Mouse (Mus musculus): ENCODE measurements around the gene AU021092. TPM values are rescaled to one million over a fixed set of nuclear protein-coding genes. Genes with fewer than 3 reads are reported as not detected.

The AU021092 gene
- polyA plus RNA-seq, 1 experiment from 2014 or later, result 2.4 TPM

- Histone ChIP-seq H3K4me2 (ENCODE audit: low read depth, low read length) (no peak overlapping the region), H3K9ac (replicated peaks) (no peak overlapping the region), H3K27ac (ENCODE audit: low read depth) (no peak overlapping the region), H3K36me3 (replicated peaks; ENCODE audit: insufficient read depth, low read length) (no peaks in the 10 kb centered on the region), H3K9me3 (ENCODE audit: low read length) (no peaks in the 10 kb centered on the region), H3K27me3 (ENCODE audit: insufficient read depth, low read length) (no peaks in the 10 kb centered on the region), H3K4me1 (ENCODE audit: insufficient read depth) (no peaks in the 10 kb centered on the region), H3K4me3 (ENCODE audit: low read depth, low read length) (no peak overlapping the region)
- DNase-seq (no peak), ATAC-seq (no peak)
- TF ChIP-seq EP300 (IDR thresholded peaks at IDR 0.05; ENCODE audit: low read depth), result no peak
- no peak for TF ChIP-seq CTCF (IDR thresholded peaks at IDR 0.05; ENCODE audit: low read depth)
- 64% methylated on average over 2 of the region's 2 CpGs for WGBS (ENCODE audit: insufficient replicate concordance)
These were observed 54.1 kb downstream of the AU021092 start for GRCm38 (mm10) chr16:5168038-5168437.

DNA sequence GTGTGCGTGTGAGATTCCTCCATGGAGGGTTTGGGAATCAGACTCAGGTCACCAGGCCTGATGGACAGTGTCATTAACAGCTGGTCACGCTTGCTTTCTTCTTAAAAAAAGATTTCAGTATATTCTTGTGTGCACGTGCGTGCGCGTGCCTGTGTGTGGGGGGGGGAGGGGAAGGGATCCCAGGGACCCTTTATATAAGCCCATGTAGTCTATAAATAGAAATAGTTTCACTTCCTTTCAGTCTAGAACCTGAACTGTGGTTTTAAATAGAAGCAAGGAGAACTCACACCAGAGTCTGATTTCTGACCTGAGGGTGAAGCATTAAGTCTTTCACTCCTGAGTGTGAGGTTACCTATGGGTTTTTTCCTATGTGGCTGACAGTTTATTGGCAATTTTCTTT lies 57.8 kb downstream of the AU021092 start:
- no peak overlapping the region for H3K4me2 ChIP-seq (ENCODE audit: low read depth, low read length)
- H3K9ac ChIP-seq (replicated peaks), result no peak overlapping the region
- no peaks in the 10 kb centered on the region for H3K27me3 ChIP-seq (ENCODE audit: insufficient read depth, low read length)
- no peak overlapping the region for H3K27ac ChIP-seq (ENCODE audit: low read depth)
- no peaks in the 10 kb centered on the region for H3K36me3 ChIP-seq (replicated peaks; ENCODE audit: insufficient read depth, low read length)
- no peak for ATAC-seq
- DNase-seq, result no peak
- H3K4me3 ChIP-seq (ENCODE audit: low read depth, low read length), result no peak overlapping the region
- no peaks in the 10 kb centered on the region for H3K4me1 ChIP-seq (ENCODE audit: insufficient read depth)
- H3K9me3 ChIP-seq (ENCODE audit: low read length), result no peaks in the 10 kb centered on the region
- TF ChIP-seq EP300 (IDR thresholded peaks at IDR 0.05; ENCODE audit: low read depth) (no peak), CTCF (IDR thresholded peaks at IDR 0.05; ENCODE audit: low read depth) (no peak)
- 49% methylated on average over 6 of the region's 6 CpGs for WGBS (ENCODE audit: insufficient replicate concordance)

Small RNA genes within 50 kb of the gene (microRNA-seq; reads per million reads assigned to microRNA genes)
- gene Gm23689 (not detected), gene Gm26095 (not detected), gene Mir6364 (not detected)

Other genes with a start within 250 kb of the AU021092 start
- not detected in 2 replicates for gene Sept12, start 224.4 kb downstream of the AU021092 start, polyA plus RNA-seq (2015; fragmentation: Nextera tagmentation; extraction: Ambion mirVana)
- 23.6 and 23.7 TPM in 2 replicates for gene Smim22, start 215.0 kb downstream of the AU021092 start, polyA plus RNA-seq (2015; fragmentation: Nextera tagmentation; extraction: Ambion mirVana)
- 105 and 114 TPM in 2 replicates for gene Rogdi, start 208.7 kb downstream of the AU021092 start, polyA plus RNA-seq (2015; fragmentation: Nextera tagmentation; extraction: Ambion mirVana)
- gene Glyr1, start 172.4 kb downstream of the AU021092 start, polyA plus RNA-seq (2015; fragmentation: Nextera tagmentation; extraction: Ambion mirVana), result 31.4 and 35.7 TPM in 2 replicates
- 6.4 and 6.5 TPM in 2 replicates for gene Ubn1, start 172.2 kb downstream of the AU021092 start, polyA plus RNA-seq (2015; fragmentation: Nextera tagmentation; extraction: Ambion mirVana)
- gene Ppl, start 89.9 kb downstream of the AU021092 start, polyA plus RNA-seq (2015; fragmentation: Nextera tagmentation; extraction: Ambion mirVana), result 0.39 and 0.54 TPM in 2 replicates
- gene Sec14l5, start 75.2 kb downstream of the AU021092 start, polyA plus RNA-seq (2015; fragmentation: Nextera tagmentation; extraction: Ambion mirVana), result 0.04 TPM in 1 of 2 replicates, not detected in the other
- 7.3 and 7.7 TPM in 2 replicates for gene Nagpa, start 18.3 kb downstream of the AU021092 start, polyA plus RNA-seq (2015; fragmentation: Nextera tagmentation; extraction: Ambion mirVana)
- gene Alg1, start 11.3 kb upstream of the AU021092 start, polyA plus RNA-seq (2015; fragmentation: Nextera tagmentation; extraction: Ambion mirVana), result 16.3 and 16.9 TPM in 2 replicates
- gene Eef2kmt, start 33.7 kb upstream of the AU021092 start, polyA plus RNA-seq (2015; fragmentation: Nextera tagmentation; extraction: Ambion mirVana), result 8.3 and 8.9 TPM in 2 replicates

Data from liver, postnatal 0 days (tissue).